Mouse (Mus musculus): Measurements from ENCODE around the gene Ecel1. TPM values are rescaled to one million over a fixed set of nuclear protein-coding genes. Genes with fewer than 3 reads are reported as not detected.

Gene Ecel1
- polyA plus RNA-seq, 1 experiment from 2014 or later: 34.9 TPM

DNA sequence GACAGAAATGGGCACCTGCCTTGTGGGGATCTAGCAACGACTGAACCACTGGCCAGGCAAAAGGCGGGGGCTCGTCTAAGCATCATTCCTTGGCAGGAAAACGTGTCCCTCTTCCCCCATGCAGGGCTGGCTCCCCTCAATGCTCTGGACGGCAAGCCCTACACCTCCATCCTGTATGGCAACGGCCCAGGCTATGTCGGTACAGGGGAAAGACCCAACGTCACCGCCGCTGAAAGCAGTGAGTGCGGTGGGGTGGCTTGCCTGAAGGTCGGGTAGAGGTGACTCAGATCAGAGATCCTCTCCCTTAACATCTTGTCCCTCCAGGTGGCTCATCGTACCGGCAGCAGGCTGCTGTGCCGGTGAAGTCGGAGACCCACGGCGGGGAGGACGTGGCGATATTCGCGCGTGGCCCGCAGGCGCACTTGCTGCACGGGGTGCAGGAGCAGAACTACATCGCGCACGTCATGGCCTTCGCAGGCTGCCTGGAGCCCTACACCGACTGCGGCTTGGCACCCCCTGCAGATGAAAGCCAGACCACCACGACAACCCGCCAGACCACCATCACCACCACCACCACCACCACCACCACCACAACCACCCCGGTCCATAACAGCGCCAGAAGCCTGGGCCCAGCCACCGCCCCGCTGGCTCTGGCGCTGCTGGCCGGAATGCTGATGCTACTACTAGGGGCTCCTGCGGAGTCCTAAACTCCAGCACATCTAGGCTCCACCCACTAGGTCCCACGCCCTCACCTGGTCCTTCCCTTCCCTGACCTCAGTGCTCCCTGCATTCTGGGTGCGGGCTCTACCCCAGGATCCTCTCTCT is 28.9 kb downstream of the Ecel1 start:
- Histone ChIP-seq H3K9me3 (ENCODE audit: control insufficient read depth, low read length) (no peaks in the 10 kb centered on the region), H3K27me3 (replicated peaks; ENCODE audit: control insufficient read depth, insufficient read depth, low read length) (peaks cover 12% of the 10 kb centered on the region), H3K9ac (ENCODE audit: low read depth, low read length) (peak overlapping the region; percentile 18; the same call in 1 of the 2 replicates), H3K4me1 (ENCODE audit: control insufficient read depth, insufficient read depth, low read depth, low read length) (peaks cover 2% of the 10 kb centered on the region; the same call in 1 of the 2 replicates), H3K27ac (ENCODE audit: low read depth, low read length) (no peak overlapping the region), H3K4me2 (ENCODE audit: low read length) (peak overlapping the region; percentile 52), H3K4me3 (ENCODE audit: low read length) (peak overlapping the region; percentile 33), H3K36me3 (ENCODE audit: control insufficient read depth, insufficient read depth, low read length) (no peaks in the 10 kb centered on the region)
- peak; percentile 63 for ATAC-seq
- 8% methylated on average over 31 of the region's 43 CpGs for WGBS

DNA sequence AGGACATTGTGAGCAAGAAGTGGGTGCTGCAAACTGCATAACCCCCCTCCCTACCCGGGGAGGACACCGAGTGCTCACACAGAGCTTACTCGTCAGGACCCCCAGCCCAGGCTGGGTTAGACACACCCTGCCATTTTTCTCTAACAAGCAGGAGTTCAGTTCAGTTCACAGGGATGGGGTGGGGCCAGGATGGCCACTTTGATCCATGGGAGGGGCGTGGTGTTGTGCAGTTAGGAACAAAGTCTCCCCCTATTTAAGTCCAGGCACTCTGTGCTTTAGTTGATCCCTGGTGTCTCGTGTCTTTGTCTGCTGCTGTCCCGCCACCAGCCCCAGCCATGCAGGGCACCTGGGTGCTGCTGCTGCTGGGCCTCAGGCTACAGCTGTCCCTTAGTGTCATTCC is 31.6 kb downstream of the Ecel1 start, which contains the start of gene Akp3:
TSS of gene Akp3 (plus strand) at position 301 of the 400 bp plus-strand sequence.
- no peak within 1 kb of the TSS for H3K4me3 ChIP-seq (ENCODE audit: low read length)
- H3K27me3 ChIP-seq (replicated peaks; ENCODE audit: control insufficient read depth, insufficient read depth, low read length): peaks cover 12% of the 10 kb centered on the region
- 75% methylated on average over 6 of the region's 6 CpGs for WGBS
- no peaks in the 10 kb centered on the region for H3K36me3 ChIP-seq (ENCODE audit: control insufficient read depth, insufficient read depth, low read length)
- no peak within 1 kb of the TSS for H3K9ac ChIP-seq (ENCODE audit: low read depth, low read length)
- no peaks in the 10 kb centered on the region for H3K9me3 ChIP-seq (ENCODE audit: control insufficient read depth, low read length)
- H3K4me1 ChIP-seq (ENCODE audit: control insufficient read depth, insufficient read depth, low read depth, low read length): peaks cover 2% of the 10 kb centered on the region; the same call in 1 of the 2 replicates
- no peak within 1 kb of the TSS for H3K27ac ChIP-seq (ENCODE audit: low read depth, low read length)
- ATAC-seq: no peak
- no peak within 1 kb of the TSS for H3K4me2 ChIP-seq (ENCODE audit: low read length)

DNA sequence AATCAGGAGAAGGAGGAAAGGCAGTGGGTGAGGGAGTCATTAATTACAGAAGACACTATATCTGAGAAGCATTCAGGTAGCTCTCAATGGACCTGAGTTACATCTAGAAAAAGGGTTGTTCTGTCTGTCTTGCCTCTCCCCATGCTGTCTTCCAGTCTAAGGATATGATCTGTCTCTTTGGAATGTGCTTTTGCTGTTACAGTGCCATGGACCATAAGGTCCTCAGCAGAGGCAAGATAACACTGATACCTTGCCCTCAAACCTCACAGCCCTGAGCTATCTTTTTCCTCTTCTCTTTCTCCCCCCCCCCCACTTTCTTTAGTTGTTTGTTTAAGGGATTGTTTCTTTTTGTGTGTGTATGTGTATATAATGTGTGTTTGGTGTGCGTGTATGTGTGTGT is 41.5 kb downstream of the Ecel1 start:
- 86% methylated on average over 1 of the region's 1 CpGs for WGBS
- Histone ChIP-seq H3K9ac (ENCODE audit: low read depth, low read length) (no peak overlapping the region), H3K27ac (ENCODE audit: low read depth, low read length) (no peak overlapping the region), H3K9me3 (ENCODE audit: control insufficient read depth, low read length) (no peaks in the 10 kb centered on the region), H3K27me3 (replicated peaks; ENCODE audit: control insufficient read depth, insufficient read depth, low read length) (no peaks in the 10 kb centered on the region), H3K4me3 (ENCODE audit: low read length) (no peak overlapping the region), H3K4me1 (ENCODE audit: control insufficient read depth, insufficient read depth, low read depth, low read length) (no peaks in the 10 kb centered on the region), H3K4me2 (ENCODE audit: low read length) (no peak overlapping the region), H3K36me3 (ENCODE audit: control insufficient read depth, insufficient read depth, low read length) (no peaks in the 10 kb centered on the region)
- ATAC-seq: no peak

DNA sequence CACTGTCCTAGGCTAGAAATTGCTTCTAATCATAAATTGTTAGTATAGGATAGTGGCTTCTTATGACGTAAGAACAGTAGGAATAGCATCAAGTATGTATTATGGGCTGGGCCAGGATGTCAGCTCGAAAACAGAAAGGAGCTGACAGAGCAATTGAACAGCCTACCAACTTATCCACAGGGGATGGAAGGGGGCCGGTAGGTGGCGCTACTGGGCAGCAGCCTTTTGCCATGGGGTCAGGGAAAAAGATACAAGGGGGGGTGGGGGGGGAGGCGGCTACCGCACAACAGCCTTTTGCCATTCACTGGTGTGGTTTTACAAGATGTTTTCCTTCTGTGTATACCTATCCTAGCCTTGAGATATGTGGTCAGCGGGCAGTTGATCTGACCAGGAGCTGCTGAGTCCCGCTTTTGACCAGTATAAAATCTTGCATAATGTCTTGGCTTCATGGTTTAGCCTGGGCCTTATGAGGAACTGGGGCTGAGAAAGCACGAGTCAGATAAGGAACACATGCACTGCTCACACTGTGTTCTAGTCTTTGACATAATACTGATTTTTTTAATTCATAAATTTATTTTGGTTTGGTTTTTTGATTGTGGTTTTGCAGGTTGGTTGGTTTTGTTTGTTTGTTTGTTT is 44.5 kb downstream of the Ecel1 start:
- Histone ChIP-seq H3K27ac (ENCODE audit: low read depth, low read length) (no peak overlapping the region), H3K9ac (ENCODE audit: low read depth, low read length) (no peak overlapping the region), H3K36me3 (ENCODE audit: control insufficient read depth, insufficient read depth, low read length) (no peaks in the 10 kb centered on the region), H3K4me1 (ENCODE audit: control insufficient read depth, insufficient read depth, low read depth, low read length) (no peaks in the 10 kb centered on the region), H3K27me3 (replicated peaks; ENCODE audit: control insufficient read depth, insufficient read depth, low read length) (no peaks in the 10 kb centered on the region), H3K4me2 (ENCODE audit: low read length) (no peak overlapping the region), H3K4me3 (ENCODE audit: low read length) (no peak overlapping the region), H3K9me3 (ENCODE audit: control insufficient read depth, low read length) (no peaks in the 10 kb centered on the region)
- WGBS: 36% methylated on average over 9 of the region's 9 CpGs
- ATAC-seq: no peak

DNA sequence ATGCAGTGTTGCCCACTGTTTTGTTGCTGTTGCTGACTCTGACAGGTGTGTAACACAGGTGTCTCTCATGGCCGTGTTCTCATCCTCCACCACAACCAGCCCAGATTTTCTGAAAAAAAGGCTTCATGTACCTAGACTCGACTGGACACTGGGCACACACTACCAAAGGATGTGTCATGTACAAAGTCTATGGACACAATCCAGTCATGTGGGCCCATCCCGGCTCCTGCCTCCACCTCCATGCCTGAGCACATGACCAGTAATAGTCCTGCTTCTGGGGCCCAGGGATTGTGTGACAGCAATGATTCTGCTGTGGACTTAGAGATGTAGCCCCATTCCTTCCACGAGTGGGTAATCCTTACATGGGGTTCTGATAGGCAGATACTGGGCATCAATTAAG is 47.8 kb downstream of the Ecel1 start:
- Histone ChIP-seq H3K27me3 (replicated peaks; ENCODE audit: control insufficient read depth, insufficient read depth, low read length) (no peaks in the 10 kb centered on the region), H3K9me3 (ENCODE audit: control insufficient read depth, low read length) (no peaks in the 10 kb centered on the region), H3K27ac (ENCODE audit: low read depth, low read length) (no peak overlapping the region), H3K36me3 (ENCODE audit: control insufficient read depth, insufficient read depth, low read length) (no peaks in the 10 kb centered on the region), H3K4me3 (ENCODE audit: low read length) (no peak overlapping the region), H3K4me2 (ENCODE audit: low read length) (no peak overlapping the region), H3K9ac (ENCODE audit: low read depth, low read length) (no peak overlapping the region), H3K4me1 (ENCODE audit: control insufficient read depth, insufficient read depth, low read depth, low read length) (no peaks in the 10 kb centered on the region)
- ATAC-seq: no peak
- 86% methylated on average over 4 of the region's 4 CpGs for WGBS

DNA sequence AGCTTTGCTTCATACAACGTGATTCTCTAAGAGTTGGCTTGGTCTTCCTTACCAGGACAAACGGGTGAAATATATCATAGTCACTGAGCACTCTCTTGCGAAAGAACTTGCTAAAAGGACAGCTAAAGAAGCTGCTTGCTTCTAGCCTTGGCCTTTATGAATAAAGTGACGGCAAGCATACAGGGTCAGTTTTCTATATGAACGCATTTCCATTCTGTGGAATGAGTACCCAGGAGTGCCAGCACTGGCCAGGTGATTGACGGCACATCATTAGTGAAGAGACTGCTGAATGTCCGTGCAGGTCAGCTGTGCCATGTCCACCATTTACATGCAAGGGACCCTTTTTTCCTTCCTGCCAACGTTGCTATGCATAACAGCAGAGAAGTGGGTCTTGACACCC is 49.8 kb downstream of the Ecel1 start:
- H3K9me3 ChIP-seq (ENCODE audit: control insufficient read depth, low read length): no peaks in the 10 kb centered on the region
- no peak overlapping the region for H3K4me2 ChIP-seq (ENCODE audit: low read length)
- no peak overlapping the region for H3K4me3 ChIP-seq (ENCODE audit: low read length)
- 72% methylated on average over 8 of the region's 8 CpGs for WGBS
- H3K27me3 ChIP-seq (replicated peaks; ENCODE audit: control insufficient read depth, insufficient read depth, low read length): no peaks in the 10 kb centered on the region
- no peak overlapping the region for H3K27ac ChIP-seq (ENCODE audit: low read depth, low read length)
- ATAC-seq: no peak
- no peak overlapping the region for H3K9ac ChIP-seq (ENCODE audit: low read depth, low read length)
- no peaks in the 10 kb centered on the region for H3K4me1 ChIP-seq (ENCODE audit: control insufficient read depth, insufficient read depth, low read depth, low read length)
- no peaks in the 10 kb centered on the region for H3K36me3 ChIP-seq (ENCODE audit: control insufficient read depth, insufficient read depth, low read length)

DNA sequence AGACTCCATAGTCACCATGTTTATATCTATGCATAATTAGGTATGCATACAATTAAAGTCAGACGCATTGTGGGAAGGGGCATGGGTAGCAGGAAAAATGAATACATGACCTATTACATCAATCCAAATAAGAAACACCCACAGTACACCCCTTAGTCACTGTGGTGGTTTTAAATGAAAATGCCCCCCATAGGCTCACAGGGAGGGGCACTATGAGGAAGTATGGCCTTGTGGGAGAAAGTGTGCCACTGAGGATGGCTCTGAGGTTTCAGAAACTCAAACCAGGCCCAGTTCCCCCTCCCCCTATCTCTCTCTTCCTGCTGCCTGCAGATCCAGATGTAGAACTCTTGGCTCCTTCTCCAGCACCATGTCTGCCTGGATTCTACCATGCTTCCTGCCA is 52.4 kb downstream of the Ecel1 start:
- Histone ChIP-seq H3K27ac (ENCODE audit: low read depth, low read length) (no peak overlapping the region), H3K36me3 (ENCODE audit: control insufficient read depth, insufficient read depth, low read length) (no peaks in the 10 kb centered on the region), H3K9ac (ENCODE audit: low read depth, low read length) (no peak overlapping the region), H3K4me1 (ENCODE audit: control insufficient read depth, insufficient read depth, low read depth, low read length) (no peaks in the 10 kb centered on the region), H3K9me3 (ENCODE audit: control insufficient read depth, low read length) (no peaks in the 10 kb centered on the region), H3K4me2 (ENCODE audit: low read length) (no peak overlapping the region), H3K4me3 (ENCODE audit: low read length) (no peak overlapping the region), H3K27me3 (replicated peaks; ENCODE audit: control insufficient read depth, insufficient read depth, low read length) (no peaks in the 10 kb centered on the region)
- WGBS: 52% methylated on average over 1 of the region's 1 CpGs
- no peak for ATAC-seq

DNA sequence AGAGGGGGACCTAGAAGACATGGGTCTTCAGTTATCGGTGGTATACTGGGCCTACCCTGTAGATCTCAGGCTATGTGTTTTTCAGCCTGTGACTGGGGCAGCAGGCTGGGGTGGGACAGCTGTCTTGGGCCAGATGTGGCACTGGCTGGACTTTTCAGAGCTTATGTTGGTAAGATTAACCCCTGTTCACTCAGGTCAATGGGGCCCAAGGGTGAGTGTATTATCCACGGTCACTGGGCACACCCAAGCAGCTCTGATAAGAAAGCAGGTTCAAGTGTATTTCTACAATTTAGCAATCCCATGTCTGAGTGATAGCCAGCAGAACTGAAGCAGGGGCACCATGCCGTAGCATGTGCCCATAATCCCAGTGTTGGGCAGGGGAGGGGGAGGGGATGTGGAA is 54.2 kb downstream of the Ecel1 start:
- Histone ChIP-seq H3K36me3 (ENCODE audit: control insufficient read depth, insufficient read depth, low read length) (no peaks in the 10 kb centered on the region), H3K4me2 (ENCODE audit: low read length) (no peak overlapping the region), H3K27ac (ENCODE audit: low read depth, low read length) (no peak overlapping the region), H3K4me3 (ENCODE audit: low read length) (no peak overlapping the region), H3K9ac (ENCODE audit: low read depth, low read length) (no peak overlapping the region), H3K4me1 (ENCODE audit: control insufficient read depth, insufficient read depth, low read depth, low read length) (no peaks in the 10 kb centered on the region), H3K27me3 (replicated peaks; ENCODE audit: control insufficient read depth, insufficient read depth, low read length) (no peaks in the 10 kb centered on the region), H3K9me3 (ENCODE audit: control insufficient read depth, low read length) (no peaks in the 10 kb centered on the region)
- WGBS: 90% methylated on average over 3 of the region's 3 CpGs
- no peak for ATAC-seq

DNA sequence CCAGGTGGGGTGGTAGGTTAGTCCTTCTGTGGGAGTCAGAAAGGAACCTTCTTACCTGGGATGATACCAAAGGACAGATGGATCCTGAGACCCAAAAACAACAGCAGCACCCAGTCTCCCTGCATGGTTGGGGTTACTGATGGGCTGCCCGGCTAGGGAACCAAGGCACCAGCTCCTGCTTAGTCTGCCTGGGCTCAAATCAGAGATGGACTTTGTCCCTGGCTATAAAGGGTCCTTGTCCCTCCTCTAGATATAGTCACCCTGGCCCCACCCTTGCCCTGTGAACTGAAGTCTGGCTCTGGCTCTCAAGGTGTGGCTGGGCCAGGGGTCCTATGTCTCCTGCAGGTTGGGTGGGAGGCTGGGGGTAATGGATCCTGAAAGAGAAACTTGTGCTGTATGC is 54.9 kb downstream of the Ecel1 start, which contains the start of gene Alpi:
TSS of gene Alpi (minus strand) at position 196 of the 400 bp plus-strand sequence.
- 92% methylated on average over 1 of the region's 1 CpGs for WGBS
- no peak within 1 kb of the TSS for H3K27ac ChIP-seq (ENCODE audit: low read depth, low read length)
- no peaks in the 10 kb centered on the region for H3K9me3 ChIP-seq (ENCODE audit: control insufficient read depth, low read length)
- H3K9ac ChIP-seq (ENCODE audit: low read depth, low read length): no peak within 1 kb of the TSS
- H3K4me2 ChIP-seq (ENCODE audit: low read length): no peak within 1 kb of the TSS
- no peaks in the 10 kb centered on the region for H3K4me1 ChIP-seq (ENCODE audit: control insufficient read depth, insufficient read depth, low read depth, low read length)
- H3K4me3 ChIP-seq (ENCODE audit: low read length): no peak within 1 kb of the TSS
- H3K27me3 ChIP-seq (replicated peaks; ENCODE audit: control insufficient read depth, insufficient read depth, low read length): no peaks in the 10 kb centered on the region
- ATAC-seq: no peak
- no peaks in the 10 kb centered on the region for H3K36me3 ChIP-seq (ENCODE audit: control insufficient read depth, insufficient read depth, low read length)
